Mouse (Mus musculus): ENCODE results near the gene Bche.

DNA sequence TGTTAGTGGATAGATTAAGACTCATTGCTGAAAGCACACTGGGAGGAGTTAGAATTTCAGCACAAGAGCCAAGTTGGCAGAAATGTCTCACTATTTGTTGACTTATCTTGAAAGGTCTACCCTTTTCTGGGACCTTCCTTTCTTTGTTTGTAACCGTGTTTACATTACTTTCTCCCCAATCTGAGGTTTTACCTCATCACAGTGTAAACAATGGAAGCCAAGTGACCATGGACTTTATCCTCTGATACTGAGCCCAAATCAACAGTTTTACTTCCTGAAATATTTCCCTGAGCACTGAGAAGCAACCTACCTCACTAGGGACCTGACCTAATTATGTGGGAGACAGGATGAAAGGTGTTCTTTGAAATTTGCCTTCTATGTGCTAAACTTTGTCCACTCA lies 34.9 kb downstream of the Bche start:
- no peak for TF ChIP-seq POLR2A (IDR thresholded peaks at IDR 0.05; ENCODE audit: low read depth, low read length)
- no peak for TF ChIP-seq CTCF (IDR thresholded peaks at IDR 0.05; ENCODE audit: extremely low read depth, insufficient read length, insufficient replicate concordance, low read depth, low read length)
